Mouse (Mus musculus) hindbrain, embryonic 14.5 days (tissue): ENCODE measurements around the gene St6galnac3. TPM values are rescaled to one million over a fixed set of nuclear protein-coding genes. Genes with fewer than 3 reads are reported as not detected.

Experiments used
- ATAC-seq: fragments of 200-750 bp; cut with Nextera tagmentation; 2 replicates; pipeline ENCODE4 v1.8.0; 2017; ENCODE audit warnings: moderate number of reproducible peaks, mild to moderate bottlenecking, moderate TSS enrichment, moderate library complexity; ENCODE audit not compliant: low FRiP score
- DNase-seq: peaks from one replicate; pipeline ENCODE4 v3.0.0-alpha.2; 2015; ENCODE audit warnings: low spot score
- H3K27ac ChIP-seq: fragments of 300-500 bp; sonication (generic); 2 replicates; pipeline ENCODE4 v1.5.1; 2014; ENCODE audit warnings: mild to moderate bottlenecking, moderate library complexity
- H3K27me3 ChIP-seq: fragments of 300-500 bp; sonication (generic); 2 replicates; pipeline ENCODE4 v1.6.1; 2014; ENCODE audit warnings: mild to moderate bottlenecking, low read length, mixed read lengths; ENCODE audit not compliant: control insufficient read depth, insufficient read depth
- H3K36me3 ChIP-seq: fragments of 300-500 bp; sonication (generic); replicated peaks from 2 replicates; pipeline ENCODE4 v1.6.1; 2014; ENCODE audit not compliant: control insufficient read depth, insufficient read depth
- H3K4me1 ChIP-seq: fragments of 300-500 bp; sonication (generic); replicated peaks from 2 replicates; pipeline ENCODE4 v1.6.1; 2014; ENCODE audit warnings: antibody characterized with exemption, low read length, mixed read lengths; ENCODE audit not compliant: control insufficient read depth, insufficient read depth
- H3K4me2 ChIP-seq: fragments of 300-500 bp; sonication (generic); replicated peaks from 2 replicates; pipeline ENCODE4 v1.6.1; 2014; ENCODE audit warnings: mild to moderate bottlenecking, moderate library complexity
- H3K4me3 ChIP-seq: fragments of 300-500 bp; sonication (generic); replicated peaks from 2 replicates; pipeline ENCODE4 v1.5.1; 2014; ENCODE audit warnings: mild to moderate bottlenecking, low read length
- H3K9ac ChIP-seq: fragments of 300-500 bp; sonication (generic); 2 replicates; pipeline ENCODE4 v1.6.1; 2014
- H3K9me3 ChIP-seq: fragments of 300-500 bp; sonication (generic); 2 replicates; pipeline ENCODE4 v1.6.1; 2016; ENCODE audit warnings: low read length; ENCODE audit not compliant: control insufficient read depth
- WGBS: fragments of 180-500 bp; shearing (Covaris S2); extraction: QIAGEN DNeasy Blood & Tissue Kit; methylation state at CpG from one replicate; pipeline ENCODE4 v1.1.7; 2014; 5-methylcytosine and 5-hydroxymethylcytosine counted together
- polyA plus RNA-seq: library from polyadenylated mRNA; unstranded; fragments of >200 nt; fragmentation: Nextera tagmentation; extraction: Ambion mirVana; gene quantifications from 2 replicates; pipeline ENCODE4 v1.2.1, GENCODE M21; 2014

The St6galnac3 gene
- polyA plus RNA-seq, result 25.3 and 28.3 TPM in 2 replicates

DNA sequence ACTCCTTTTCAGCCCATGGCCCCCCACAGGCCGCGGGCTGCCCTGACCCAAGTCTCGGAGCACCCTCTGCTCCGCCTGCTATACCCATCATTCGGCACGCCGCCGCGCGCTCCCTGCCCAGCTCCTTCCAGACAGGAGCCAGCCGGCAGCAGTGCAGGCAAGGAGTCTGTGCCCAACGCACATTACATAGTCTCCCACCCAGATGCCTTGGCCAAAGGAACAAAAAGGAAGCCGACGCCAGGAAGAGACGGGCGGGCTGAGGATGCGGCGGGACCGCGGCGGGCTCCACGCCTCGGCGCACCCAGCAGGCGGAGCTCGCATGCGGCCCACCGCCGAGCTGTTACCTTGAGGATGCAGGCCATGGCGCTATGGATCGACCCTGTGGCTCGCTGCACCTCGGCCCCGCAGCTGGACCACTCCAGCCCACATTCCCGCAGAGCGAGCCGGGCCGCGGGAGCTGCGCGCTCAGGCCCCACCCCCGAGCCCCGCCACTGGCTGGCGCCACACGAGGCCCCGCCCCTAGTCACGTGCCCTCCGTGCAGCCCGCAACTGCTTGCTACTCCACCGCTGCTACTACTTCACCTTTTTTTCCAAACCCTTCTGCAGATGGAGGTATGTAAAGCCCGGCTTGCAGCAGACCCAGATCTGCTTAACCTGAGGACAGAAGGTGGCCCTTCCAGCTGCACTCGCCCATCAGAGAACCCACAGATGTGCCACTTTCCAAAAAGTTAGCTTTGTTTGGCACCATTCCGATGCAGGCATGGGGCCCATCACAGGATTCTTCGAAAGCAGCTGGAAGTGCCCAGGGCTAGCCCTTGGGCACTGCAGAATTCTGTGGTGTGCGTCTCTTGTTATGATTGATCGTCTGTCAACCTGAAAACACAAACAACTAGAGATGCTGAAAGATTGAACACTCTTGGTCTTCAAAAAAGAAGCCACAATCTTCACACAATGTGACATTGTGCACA is at the start of gene St6galnac3:
Gene St6galnac3, minus strand, starts transcription at position 474 of the 968 bp plus-strand sequence.
- ATAC-seq (peak; percentile 99), DNase-seq (peak; percentile 87)
- peaks cover 15% of the 10 kb centered on the region for H3K4me1 ChIP-seq
- H3K4me2 ChIP-seq, result peak within 1 kb of the TSS; percentile 91
- no peaks in the 10 kb centered on the region for H3K27me3 ChIP-seq
- 2% methylated on average over 56 of the region's 56 CpGs for WGBS
- no peaks in the 10 kb centered on the region for H3K36me3 ChIP-seq
- H3K9me3 ChIP-seq, result no peaks in the 10 kb centered on the region
- H3K9ac ChIP-seq, result peak within 1 kb of the TSS; percentile 72
- peak within 1 kb of the TSS; percentile 70 for H3K4me3 ChIP-seq
- H3K27ac ChIP-seq, result peak within 1 kb of the TSS; percentile 90

DNA sequence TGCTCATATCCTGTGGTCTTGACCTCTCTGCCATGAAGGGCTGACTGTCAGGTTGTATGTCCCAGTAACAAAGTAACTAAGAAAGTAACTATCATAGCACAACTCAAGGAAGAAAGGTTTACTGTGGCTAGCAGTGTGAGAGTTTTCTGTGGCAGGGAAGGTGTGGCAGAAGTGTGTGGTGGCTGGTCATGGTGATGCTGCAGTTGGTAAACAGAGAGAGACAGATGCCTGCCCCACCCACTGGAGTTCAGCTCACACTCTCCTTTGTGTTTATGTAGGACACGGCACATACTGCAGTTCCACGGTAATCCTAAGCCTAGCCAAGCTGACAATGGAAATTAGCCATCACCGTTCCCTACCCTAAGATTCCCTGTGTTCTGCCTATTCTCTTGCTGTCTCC is 49.6 kb upstream of the St6galnac3 start:
- WGBS, result 74% methylated on average over 3 of the region's 3 CpGs
- no peak for ATAC-seq

DNA sequence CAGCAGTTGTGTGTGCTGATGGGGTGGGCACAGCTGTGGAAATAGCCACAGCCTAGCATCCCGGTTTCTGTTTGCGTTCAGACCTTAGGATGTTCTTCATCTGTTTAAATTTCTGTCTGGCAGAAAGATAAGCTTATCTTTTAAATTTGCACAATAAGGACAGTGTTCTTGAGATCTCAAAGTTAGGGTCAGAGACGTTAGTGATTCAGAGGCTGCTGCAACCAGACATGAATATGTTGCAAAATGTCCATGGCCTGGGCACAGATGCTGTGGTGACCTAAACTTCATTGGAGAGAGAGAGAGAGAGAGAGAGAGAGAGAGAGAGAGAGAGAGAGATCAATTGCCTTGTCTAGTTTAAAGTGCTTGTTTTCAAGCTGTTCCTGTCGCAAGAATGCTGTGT is 46.5 kb upstream of the St6galnac3 start:
- no peaks in the 10 kb centered on the region for H3K4me1 ChIP-seq
- H3K36me3 ChIP-seq, result no peaks in the 10 kb centered on the region
- ATAC-seq (no peak), DNase-seq (no peak)
- no peaks in the 10 kb centered on the region for H3K9me3 ChIP-seq
- WGBS, result 82% methylated on average over 4 of the region's 4 CpGs
- H3K27ac ChIP-seq, result no peak overlapping the region
- H3K27me3 ChIP-seq, result no peaks in the 10 kb centered on the region
- H3K9ac ChIP-seq, result no peak overlapping the region
- no peak overlapping the region for H3K4me3 ChIP-seq
- H3K4me2 ChIP-seq, result no peak overlapping the region

More for the DNA sequence above, 49.6 kb upstream of the St6galnac3 start:
- Histone ChIP-seq H3K27ac (no peak overlapping the region), H3K9me3 (no peaks in the 10 kb centered on the region), H3K4me1 (no peaks in the 10 kb centered on the region), H3K4me2 (no peak overlapping the region), H3K9ac (no peak overlapping the region), H3K36me3 (no peaks in the 10 kb centered on the region), H3K27me3 (no peaks in the 10 kb centered on the region), H3K4me3 (no peak overlapping the region)
- no peak for DNase-seq

DNA sequence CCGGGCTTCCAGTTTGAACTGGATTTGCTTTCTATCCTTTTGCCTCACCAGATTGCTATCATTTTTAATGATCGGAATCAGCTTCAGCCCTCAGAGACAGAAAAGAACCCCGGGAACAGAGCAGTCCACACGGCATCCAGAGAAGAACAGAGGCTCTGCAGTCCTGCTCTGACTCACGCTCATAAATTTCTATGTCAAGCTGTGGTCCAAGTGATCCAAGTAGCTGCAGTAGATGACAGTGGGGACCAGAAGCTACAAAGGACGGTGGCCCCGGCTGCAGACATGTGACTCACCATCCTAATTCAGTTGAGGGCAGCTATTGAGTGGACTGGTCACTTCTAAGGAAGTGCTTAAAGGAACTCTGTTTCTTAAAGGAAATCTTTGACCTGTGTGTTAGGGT is 45.6 kb upstream of the St6galnac3 start:
- no peak overlapping the region for H3K27ac ChIP-seq

DNA sequence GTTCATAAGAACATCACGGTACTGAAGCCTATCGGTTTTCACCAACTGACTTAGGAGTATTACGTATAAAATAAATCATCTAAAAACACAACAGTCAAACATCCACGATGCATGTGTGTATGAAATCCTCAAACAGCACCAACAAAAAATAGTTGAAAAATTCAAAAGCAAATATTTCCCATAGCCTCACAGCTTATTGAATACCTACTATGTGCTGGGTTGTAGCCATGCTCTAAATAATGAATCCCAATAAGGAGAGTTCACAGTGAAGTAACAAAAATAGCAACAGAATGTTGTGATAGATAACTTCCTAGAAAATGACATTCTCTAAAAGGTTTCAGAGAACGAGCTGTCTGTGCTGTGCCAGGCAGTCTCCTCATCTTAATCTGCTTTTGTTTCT is 44.2 kb upstream of the St6galnac3 start:
- no peak overlapping the region for H3K4me2 ChIP-seq
- 89% methylated on average over 5 of the region's 5 CpGs for WGBS
- no peaks in the 10 kb centered on the region for H3K27me3 ChIP-seq
- no peaks in the 10 kb centered on the region for H3K4me1 ChIP-seq
- ATAC-seq, result no peak
- H3K9me3 ChIP-seq, result no peaks in the 10 kb centered on the region
- no peak overlapping the region for H3K4me3 ChIP-seq
- no peak overlapping the region for H3K9ac ChIP-seq
- no peak for DNase-seq
- no peak overlapping the region for H3K27ac ChIP-seq
- H3K36me3 ChIP-seq, result no peaks in the 10 kb centered on the region

More for the DNA sequence above, 45.6 kb upstream of the St6galnac3 start:
- H3K4me1 ChIP-seq, result no peaks in the 10 kb centered on the region
- DNase-seq, result no peak
- ATAC-seq, result no peak
- no peaks in the 10 kb centered on the region for H3K27me3 ChIP-seq
- no peaks in the 10 kb centered on the region for H3K9me3 ChIP-seq
- no peaks in the 10 kb centered on the region for H3K36me3 ChIP-seq
- no peak overlapping the region for H3K9ac ChIP-seq
- WGBS, result 57% methylated on average over 7 of the region's 7 CpGs
- no peak overlapping the region for H3K4me3 ChIP-seq
- no peak overlapping the region for H3K4me2 ChIP-seq

DNA sequence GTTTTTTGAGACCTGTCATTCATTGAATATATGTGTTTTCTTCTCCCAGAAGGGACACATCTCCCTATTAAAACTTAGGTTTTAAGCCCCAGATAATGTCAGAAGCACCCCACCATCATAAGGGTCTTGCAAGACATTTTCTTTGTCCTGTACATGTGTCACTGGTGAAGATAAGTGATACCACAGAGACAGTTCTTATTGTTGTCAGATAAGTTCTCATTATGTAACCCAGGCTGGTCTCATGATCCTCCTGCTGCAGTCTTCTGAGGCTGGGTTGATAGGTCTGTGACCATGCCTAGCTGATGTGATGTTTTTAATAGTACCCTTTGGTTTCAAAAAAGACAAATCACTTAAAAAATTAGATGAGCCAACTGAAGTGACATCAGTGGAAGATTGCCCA is 40.2 kb upstream of the St6galnac3 start:
- Histone ChIP-seq H3K36me3 (no peaks in the 10 kb centered on the region), H3K4me3 (no peak overlapping the region), H3K27me3 (no peaks in the 10 kb centered on the region), H3K9ac (no peak overlapping the region), H3K4me1 (no peaks in the 10 kb centered on the region), H3K27ac (no peak overlapping the region), H3K9me3 (no peaks in the 10 kb centered on the region), H3K4me2 (no peak overlapping the region)
- ATAC-seq (no peak), DNase-seq (no peak)

DNA sequence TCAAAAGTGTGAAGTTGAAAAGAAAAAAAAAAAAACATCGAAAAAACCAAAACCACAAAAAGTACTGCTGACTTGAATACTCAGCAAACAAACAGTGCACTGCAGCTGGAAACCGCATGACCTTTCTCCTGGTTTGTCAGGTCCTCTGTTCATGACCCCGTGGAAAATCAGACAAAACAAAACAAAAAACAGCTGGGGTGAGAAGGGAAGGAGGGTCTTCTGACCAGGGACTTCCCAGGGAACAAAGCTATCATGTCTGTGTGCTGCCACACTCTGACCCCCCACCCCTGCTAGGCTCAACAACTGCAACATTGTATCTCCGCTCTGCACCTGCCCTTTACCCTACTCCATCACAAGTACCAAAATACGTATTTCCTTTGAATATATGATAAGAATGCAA is 39.8 kb upstream of the St6galnac3 start:
- Histone ChIP-seq H3K4me2 (no peak overlapping the region), H3K36me3 (no peaks in the 10 kb centered on the region), H3K9me3 (no peaks in the 10 kb centered on the region), H3K27me3 (no peaks in the 10 kb centered on the region), H3K27ac (no peak overlapping the region), H3K4me1 (no peaks in the 10 kb centered on the region), H3K4me3 (no peak overlapping the region), H3K9ac (no peak overlapping the region)
- 10% methylated on average over 5 of the region's 5 CpGs for WGBS
- no peak for DNase-seq
- ATAC-seq, result no peak

DNA sequence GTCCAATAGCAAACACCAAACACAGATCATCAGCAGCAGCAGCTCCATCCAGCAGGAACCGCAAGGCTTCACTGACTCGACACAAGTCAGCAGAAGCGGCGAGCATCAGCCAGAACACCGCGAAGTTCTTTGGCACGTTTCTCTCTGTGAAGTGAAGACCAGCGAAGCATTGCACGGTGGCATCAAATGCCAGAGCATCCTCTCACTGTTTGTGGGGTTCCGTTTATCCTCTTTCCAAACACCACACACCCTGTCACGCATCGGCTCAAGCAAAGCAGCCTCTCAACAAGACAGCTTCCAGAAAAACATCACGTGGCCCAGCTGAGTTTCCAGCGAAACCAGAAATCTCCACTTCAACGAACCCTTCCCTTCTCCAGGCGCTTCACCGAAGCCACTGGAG is 36.2 kb upstream of the St6galnac3 start:
- Histone ChIP-seq H3K4me2 (no peak overlapping the region), H3K4me1 (no peaks in the 10 kb centered on the region), H3K36me3 (no peaks in the 10 kb centered on the region), H3K27me3 (no peaks in the 10 kb centered on the region), H3K27ac (no peak overlapping the region), H3K9ac (no peak overlapping the region), H3K9me3 (no peaks in the 10 kb centered on the region), H3K4me3 (no peak overlapping the region)
- no peak for ATAC-seq
- 76% methylated on average over 17 of the region's 17 CpGs for WGBS
- no peak for DNase-seq

DNA sequence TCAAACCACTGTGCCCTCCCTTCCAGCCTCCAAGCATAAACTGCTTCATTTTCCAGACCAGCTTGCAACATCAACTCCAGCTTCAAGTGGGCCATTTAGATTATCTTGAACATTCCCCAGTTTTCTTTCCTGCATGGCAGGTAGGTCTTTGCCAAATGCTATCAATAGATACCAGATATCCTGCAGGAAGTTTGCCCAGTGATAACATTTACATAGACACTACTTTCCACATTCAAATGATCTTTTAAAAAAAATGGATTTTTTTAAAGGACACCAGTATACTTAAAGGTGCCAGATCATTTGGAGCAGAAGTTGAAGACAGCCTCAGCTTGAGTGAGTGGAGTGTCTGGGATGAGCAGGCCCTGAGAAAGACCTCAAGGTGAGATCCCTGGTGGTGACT is 34.3 kb upstream of the St6galnac3 start:
- no peak for DNase-seq

More for the DNA sequence above, 34.3 kb upstream of the St6galnac3 start:
- no peak for ATAC-seq
- Histone ChIP-seq H3K36me3 (no peaks in the 10 kb centered on the region), H3K4me2 (no peak overlapping the region), H3K4me1 (no peaks in the 10 kb centered on the region), H3K4me3 (no peak overlapping the region), H3K27me3 (no peaks in the 10 kb centered on the region), H3K9ac (no peak overlapping the region), H3K9me3 (no peaks in the 10 kb centered on the region), H3K27ac (no peak overlapping the region)
